Mouse (Mus musculus) right cerebral cortex, adult 2 months (tissue): ENCODE data around the gene Cacna1a.

Experiments used
- DNase-seq, 2 experiments: peaks; one replicate each; pipeline ENCODE4 v3.0.0; 2021 to 2022; ENCODE audit warnings: low spot score in 2 of 2

The Cacna1a gene

DNA sequence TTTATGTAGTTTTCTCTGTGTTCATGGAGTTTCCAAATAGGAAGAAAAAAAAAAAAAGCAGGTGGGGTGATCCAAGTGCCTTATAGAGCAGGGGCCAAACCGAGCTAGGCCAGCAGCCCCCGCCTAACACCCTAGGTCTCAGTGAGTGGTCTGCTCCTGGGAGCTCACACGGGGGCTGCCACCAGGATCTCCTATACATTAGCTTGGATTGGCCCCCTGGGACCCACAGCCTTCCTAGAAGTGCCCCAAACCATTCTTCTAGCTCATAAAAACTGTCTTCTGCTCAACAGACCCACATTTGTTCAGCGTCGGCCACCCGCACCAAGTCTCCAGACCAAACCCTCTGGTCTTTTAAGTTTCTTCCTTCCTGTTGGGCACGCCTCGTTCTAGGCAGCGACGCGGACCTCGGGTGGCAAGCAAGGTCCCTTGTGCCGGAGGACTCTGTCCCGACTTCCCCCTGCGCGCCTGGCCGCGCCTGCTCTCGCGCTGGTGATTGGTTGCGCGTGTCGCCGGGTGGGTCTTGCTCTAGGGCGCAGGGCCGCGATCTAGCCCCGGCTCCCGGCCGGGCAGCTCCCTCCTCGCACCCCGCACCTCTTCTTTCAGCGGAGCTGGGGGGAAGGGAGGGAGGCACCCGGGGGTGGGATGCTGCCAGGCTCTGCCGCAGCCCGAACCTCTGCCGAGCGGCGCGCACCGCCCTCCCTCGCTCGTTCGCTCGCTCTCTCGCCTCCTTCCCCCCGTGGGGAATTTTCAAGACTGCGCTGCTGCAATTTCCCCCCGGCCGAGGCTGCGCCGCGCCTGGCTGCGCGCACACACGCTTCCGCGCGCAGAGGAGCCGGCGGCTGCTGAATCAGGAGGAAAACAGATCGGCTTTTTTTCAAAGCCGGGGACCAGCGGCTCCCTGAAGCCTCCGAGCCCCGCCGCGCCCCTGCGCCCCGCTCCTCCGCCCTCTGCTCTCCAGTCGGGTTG lies 25.9 kb downstream of the Cacna1a start:
- DNase-seq = peak; percentile 70 to 71

DNA sequence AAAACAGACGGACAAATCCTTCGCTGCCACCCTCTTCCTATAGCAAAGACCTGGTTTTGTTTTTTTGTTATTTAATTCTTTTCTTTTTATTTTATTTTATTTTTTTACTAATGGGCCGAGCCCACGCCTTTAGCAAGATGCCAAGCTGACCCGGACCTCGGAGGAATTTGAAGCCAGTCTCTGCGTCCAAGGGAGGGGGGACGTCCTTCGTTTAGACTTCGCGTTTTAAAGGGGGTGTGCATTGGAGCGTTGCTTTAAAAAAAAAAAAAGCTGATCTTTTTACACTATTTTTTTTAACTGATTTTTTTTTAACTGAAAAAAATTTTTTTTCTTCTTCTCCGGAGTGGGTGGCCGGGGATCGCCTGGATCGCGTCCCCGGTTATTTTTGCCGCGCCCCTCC lies 26.7 kb downstream of the Cacna1a start:
- DNase-seq = no peak

DNA sequence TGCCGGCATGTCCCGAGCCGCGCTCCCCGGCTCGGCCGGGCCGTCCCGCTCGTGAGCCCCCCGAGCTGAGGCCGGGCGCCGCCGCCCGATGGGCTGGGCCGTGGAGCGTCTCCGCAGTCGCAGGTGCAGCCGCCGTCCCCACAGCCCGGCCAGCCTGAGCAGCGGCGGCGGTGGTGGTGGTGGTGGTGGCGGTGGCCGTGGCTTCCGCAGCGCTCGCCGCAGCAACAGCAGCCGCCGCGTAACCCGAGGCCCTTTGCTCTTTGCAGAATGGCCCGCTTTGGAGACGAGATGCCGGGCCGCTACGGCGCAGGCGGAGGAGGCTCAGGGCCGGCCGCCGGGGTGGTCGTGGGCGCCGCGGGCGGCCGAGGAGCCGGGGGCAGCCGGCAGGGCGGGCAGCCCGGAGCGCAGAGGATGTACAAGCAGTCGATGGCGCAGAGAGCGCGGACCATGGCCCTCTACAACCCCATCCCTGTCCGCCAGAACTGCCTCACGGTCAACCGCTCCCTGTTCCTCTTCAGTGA lies 27.2 kb downstream of the Cacna1a start:
- no peak for DNase-seq

DNA sequence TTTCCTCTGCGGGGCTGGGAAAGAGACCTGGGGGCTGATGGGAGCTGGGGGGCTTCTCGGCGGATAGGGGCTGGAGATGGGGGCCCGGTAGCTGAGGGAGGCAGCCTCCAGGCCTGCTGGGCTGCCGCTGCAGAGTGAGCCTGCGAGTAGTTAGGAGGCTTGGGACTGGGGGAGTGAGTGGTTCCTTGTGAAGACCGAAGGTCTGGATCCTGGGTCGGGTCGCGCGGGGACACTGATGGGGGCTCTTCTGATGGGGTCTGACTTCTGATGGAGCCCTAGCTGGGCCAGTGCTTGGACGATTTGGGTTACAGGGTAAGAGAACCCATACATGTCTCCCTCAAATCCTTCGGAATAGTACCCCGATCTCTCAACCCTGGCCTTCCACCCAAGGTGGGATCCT lies 27.8 kb downstream of the Cacna1a start:
- no peak for DNase-seq

DNA sequence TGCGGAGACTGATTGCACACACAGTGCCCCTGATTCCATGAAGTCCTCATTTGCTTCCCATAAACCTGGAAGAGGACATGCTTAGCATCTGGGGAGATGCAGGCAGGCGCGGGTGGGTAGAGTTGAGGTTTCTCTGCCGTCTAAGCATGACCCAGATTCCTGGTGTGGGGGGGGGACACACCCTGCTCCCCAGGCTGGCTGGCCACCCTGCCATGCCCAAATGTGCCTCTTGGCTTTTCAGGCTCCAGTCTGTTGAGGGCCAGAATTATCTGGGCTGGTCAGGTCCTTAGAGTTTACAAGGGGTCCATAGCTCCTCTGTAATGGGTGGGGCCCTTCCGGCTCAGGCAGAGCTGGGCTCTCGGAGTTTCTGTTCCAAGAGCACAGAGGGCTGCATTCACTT lies 28.7 kb downstream of the Cacna1a start:
- peak in 1 of 2 experiments; percentile 46 for DNase-seq

DNA sequence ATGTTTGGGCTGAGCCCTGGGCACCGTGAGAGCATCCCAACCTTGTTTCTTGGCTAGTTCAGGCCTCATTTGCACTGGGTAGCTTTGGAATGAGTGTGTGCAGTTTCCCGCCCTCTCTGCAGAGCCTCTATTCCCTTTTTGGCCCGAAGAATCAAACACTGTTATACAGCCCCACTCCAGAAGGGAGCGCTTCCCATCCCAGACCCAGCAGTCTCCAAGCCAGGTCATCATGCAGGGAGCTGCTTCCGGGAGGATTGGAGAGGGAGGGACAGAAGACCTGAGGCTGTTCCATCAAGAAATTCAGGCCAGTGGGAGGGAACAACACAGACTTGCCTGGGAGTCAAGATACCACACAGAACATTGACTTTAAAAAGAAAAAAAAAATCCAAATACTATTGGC lies 29.6 kb downstream of the Cacna1a start:
- DNase-seq = no peak

DNA sequence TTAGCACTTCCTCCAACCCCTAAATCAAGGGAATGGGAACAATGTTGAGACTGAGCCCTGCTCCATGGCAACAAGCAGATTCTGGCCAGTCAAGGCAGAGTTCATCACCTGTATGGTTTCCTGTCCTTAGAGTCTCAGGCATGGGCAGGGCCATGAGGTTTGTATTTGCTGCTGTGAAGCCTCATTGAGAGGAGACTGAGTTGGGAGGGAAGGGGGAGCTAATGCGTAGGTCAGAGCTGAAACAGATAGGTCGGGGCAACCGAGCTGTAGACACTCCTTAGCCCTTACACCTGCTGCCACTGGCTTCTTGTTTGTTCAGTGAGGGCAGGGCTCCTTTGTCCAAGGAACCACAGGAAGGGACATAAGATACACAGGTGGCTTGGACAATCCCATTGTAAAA lies 36.2 kb downstream of the Cacna1a start:
- no peak for DNase-seq

DNA sequence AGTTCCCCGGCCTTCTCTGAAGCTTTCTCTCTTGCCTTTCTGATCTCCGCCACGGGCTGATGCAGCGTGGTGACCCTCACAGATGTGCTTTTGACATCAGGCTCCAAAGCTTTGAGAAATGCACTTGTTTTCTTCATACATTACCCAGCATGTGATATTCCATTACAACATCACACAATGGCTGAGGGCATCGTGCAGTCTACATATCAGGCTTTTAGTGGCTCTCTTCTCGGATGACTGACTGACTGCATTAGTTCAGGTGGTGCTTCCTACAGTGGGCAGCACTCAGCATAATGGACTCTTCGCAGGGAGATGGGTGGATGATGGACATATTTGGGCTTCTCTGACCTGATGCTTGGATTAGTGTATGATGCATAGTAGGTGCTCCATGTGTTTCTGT lies 37.8 kb downstream of the Cacna1a start:
- no peak for DNase-seq

DNA sequence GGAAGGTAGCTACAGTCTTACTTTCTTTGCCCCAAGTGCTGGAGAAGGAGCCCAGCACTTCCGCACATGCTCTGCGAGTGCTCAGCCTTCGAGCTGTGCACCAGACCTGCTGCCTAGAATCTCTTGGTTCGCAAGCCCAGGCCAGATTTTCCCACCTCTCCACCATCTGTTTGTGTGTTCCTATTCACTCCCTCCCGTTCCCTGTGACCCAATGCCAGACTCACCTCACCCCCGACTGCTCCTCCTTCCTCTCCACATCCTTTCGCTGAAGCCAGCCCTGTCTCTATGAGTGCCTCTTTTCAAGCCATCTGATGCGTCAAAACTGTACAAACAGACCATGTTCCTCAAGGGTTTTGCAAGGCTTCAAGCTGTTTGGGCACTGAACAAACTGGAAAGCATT lies 38.3 kb downstream of the Cacna1a start:
- no peak for DNase-seq

DNA sequence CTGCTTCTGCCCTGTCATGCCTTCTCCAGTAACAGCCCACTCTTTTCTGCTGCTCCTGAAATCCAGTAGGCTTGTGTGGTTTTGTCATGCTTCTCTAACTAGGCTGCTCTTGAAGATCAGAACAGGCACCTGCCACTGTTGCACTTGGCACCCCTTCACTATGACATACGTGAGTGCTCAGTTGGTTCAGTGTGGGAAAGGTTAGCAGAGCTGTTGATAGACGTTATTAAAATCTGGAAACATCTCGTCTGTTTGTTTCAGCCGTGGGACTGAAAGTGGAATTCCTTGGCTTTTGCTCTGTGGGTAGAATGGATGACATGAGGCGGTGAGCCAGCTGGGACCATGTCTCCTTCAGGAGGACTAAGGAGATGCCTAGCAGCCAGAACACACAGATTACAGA lies 39.8 kb downstream of the Cacna1a start:
- no peak for DNase-seq

DNA sequence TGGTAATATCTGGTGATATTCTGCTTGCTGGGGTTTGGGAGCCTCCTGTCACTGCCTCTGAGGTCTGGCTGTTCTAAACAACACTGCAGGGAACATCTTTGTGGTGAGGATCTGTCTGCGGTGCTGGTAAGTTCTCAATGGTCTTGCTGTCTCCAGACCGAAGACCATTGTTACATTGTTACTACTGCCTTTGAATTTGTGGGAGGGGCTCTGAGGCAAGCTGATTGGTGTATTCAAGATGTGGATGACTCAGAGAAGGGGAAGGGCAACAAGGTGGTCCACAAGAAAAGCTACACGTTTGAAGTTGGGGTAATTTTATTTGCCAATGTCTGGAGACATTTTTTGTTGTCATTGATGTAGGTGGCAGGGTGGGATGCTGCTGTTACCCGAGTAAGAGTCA lies 40.8 kb downstream of the Cacna1a start:
- DNase-seq = no peak

DNA sequence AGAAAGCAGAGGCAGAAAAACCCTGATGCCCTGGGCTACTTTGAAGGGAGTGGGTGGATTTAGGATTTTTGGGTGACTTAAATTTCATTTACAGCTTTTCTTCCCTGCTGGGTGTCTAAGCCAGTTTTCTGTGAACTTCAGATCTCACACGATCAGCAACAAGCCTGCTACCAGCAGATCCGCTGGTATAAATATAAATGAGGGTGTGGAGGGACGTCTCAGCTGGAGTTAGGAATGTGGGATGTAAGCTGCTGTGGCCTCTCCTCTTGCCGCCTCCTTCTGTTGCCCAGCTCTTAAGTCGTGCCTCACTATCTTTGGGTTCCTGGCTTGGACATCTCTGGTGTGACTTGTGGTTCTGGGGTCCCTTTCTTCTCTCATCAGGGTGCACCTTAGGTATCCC lies 41.3 kb downstream of the Cacna1a start:
- peak; percentile 40 to 59 for DNase-seq

DNA sequence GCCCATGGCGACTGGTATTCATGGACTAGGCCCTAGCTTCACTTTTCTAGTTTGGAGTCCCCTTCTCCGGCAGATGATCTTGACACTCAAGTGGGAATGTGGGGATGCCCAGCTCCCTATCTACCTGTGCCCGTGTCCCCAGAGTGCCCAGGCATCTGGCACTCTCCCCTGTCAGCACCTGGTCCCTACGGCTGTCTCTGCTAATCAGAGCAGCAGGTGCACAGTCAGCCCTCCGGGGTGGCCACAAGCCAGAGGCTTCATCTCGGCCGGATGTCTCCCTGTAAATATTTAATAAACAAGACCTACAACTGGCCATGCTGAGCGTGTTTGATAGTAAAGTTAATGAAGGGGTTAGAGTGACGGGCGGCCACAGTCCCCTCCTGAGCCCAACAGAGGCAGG lies 47.1 kb downstream of the Cacna1a start:
- DNase-seq = no peak

DNA sequence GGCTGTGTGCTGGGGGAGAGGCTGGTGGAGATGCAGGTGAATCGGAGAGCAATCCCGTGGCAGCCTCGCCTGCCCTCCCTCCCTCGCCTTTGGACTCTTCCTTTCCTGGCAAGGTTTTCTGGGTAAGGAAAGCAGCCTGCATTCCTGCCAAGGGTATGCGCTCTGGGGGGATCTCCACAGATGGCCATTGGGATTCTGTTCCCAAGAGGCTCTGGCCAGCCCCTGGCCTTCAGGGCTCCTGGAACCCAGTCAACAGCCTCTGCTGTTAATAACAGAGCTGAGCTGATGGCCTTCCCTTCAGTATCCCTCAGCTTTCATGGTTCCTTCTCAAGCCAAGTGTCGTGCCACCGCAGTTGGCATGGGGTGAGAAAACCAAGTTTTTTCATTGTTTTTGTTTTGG lies 51.6 kb downstream of the Cacna1a start:
- no peak for DNase-seq

DNA sequence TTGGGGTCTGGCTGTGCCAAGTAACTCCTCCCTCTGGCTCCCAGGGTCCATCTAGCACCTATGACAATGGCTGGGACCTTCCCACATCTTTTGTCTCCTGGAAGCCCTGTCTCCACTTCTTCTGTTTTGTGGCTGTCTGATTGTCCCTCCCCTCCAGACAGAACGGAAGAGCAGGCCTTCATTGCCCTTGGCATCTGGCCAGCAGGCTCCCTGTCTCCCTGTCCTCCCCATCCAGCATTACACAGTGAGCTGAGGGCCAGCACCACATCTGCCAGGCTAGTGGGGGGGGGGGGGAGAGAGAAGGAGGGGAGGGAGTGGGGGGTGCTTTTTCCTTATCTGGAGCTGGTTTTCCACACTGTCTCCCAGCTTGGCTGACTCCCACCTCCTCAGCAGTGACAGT lies 53.8 kb downstream of the Cacna1a start:
- no peak for DNase-seq

DNA sequence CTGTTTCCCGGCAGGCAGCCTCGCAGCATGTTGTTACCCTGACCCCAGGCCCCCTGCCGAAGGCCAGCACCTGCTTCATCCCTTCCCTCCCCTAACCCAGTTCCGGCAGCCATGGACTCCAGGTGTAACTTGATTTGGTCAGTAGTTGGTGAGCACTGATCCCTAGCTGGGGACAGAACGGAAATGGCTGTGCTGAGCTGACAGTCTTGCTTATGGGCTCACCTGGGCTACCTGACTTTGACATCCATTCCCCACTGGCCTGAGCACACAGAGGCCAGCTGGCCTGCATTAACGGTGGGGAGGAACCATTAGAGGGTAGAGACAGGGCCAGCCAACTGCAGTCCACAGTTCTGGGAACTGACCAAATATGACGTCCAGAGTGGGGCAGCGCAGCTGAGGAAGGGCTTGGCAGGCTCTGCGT lies 58.3 kb downstream of the Cacna1a start:
- DNase-seq = no peak

DNA sequence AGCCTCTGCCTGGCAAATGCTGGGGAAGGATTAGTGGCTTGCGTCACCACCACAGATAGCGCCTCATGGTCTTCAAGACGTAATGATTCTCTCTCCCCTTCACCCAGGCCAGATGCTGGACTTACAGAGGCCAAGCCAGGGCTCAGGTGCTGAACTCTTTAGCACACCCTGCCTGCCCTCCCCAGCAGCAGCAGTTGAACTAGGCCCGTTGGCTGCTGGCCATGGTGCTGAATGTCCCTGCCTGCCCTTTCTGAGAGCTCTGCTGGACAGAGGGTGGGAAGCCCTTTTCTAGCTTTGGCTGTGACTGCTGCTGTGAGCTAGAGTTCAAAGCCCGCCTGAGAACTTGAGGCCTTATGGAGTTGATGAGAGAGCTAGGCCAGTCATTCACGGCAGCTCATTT lies 66.3 kb downstream of the Cacna1a start:
- no peak for DNase-seq

DNA sequence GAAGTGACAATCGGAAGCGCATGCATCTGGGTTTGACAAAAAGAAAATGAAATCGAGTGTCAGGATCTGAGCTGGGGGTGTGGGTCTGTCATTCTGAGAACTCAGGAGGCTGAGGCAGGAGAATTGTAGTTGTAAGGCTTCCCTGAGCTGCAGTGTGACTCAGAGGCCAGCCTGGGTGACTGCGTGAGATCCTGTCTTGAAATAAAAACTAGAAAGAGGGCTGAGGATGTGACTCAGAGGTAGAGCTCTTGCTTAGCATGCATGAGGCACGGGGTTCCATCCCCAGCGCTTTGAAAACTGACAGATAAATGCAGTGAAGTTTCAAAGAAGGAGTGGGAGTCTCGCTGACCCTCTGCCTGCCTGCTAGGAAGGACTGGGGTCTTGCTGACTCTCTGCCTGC lies 70.6 kb downstream of the Cacna1a start:
- peak; percentile 53 to 64 for DNase-seq

DNA sequence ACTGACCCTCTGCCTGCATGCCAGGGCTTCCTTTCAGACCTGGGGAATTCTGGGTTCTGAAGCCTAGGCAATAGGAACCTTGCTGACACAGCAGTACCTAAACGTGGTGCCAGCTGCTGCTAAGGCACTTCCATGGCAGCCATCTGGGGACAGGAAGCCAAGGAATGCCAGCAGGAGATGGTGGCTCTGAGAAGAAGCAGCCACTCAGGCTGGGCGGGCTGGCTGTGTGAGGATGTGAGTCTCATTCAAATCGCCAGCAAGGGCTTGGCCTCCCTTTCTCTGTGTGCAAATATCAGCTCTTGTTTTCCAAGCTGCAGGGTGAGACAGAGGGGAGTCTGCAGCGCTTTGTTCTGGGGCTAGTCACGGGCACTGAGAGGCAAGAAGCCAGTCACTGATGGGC lies 71.0 kb downstream of the Cacna1a start:
- peak; percentile 57 to 61 for DNase-seq

DNA sequence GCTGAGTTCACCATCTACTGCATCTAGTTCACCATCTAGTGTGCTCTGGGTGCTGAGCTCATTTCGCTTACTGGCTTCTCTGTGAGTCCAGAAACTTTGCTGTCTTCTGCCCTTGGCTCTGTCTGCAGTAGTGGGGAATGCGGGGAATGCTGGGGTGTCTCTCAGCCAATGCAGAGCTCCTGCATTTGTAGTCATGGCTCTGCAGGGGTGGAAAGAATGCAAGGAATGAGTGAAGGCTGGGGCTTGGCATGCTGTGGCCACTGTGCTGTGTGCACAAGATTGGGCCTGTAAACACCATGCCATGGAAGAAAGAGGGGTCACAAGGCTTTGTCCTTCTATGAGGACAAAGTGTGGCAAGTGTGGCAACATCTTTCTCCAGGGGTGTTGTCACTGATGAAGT lies 72.5 kb downstream of the Cacna1a start:
- no peak for DNase-seq

DNA sequence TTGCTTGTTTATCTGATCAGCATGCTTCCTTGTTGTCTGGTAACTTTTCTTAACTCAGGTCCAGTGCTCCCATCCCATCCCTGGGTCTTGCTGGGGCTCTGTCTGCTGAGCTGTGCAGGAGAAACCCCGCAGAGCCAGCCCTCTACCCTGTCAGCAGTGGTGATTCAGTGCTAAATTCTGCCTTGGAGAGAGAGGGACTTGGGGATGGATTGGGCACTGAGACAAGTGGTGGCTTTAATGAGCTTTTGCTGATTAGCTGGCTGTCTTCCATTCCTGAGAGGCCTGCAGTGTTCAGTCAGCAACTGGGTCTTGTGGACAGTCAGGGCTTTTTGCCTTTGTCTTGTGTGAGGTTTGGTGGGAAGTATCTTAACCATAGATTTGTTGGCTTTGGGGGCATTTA lies 78.7 kb downstream of the Cacna1a start:
- DNase-seq = no peak

DNA sequence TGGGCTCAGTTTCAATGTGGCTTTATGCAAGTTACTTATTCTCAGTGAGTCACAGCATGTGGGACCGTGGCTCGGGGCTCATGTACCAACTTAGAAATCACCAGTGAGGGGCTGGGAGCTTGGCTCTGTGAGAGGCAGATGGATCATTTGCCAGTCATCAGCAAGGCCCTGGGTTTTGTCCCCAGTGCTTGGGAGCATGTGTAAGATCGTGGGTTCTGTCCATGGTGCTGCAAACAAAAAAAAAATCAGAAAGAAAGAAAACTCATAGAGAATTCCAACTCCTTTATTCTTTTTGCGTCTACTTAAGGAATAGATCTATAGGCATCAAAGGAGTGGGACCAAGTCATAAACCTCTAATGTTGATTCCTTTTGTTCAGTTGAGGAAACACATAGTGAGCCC lies 80.8 kb downstream of the Cacna1a start:
- peak; percentile 33 to 34 for DNase-seq

DNA sequence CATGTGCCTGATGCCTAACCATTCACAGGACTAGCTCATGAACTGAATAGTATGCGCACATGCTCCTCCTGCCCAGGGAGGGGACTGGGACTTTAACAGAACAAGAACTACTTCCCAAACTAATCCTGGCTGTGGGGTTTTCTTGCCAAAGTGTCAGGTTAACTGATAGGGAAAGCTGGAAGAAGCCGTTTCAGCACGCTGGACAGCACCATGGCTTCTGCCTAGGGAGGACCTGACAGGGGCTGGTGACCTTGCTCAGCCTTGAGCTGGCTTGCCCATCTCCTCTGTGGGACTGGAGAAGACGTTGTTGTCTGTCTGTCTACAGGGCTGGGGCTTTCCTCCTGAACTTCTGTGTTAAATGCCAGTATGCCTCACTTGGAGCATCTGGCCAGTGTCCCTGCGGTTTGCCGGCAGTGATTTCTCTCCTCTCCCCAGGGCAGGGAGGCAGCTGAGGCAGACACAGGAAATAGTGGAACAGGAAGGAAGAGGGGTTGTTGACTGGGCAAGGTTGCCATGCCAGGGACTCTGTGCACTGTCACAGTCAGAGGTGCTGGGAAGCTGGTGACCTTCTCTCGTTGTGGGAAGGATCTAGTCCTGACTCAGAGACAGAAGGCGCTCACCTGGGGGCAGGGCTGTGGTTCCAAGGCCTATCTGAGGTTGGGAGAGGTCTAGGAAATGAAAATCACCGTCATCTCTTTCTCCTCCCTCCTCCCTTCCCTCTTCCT lies 83.2 kb downstream of the Cacna1a start:
- DNase-seq = no peak
